Mouse (Mus musculus): ENCODE results near the gene Plk3.
"Not testable (repeated sequence)": the region's sequence is repeated elsewhere in the genome, so short reads cannot be mapped to it uniquely, and the experiment has no call there.

Plk3 gene

GRCm38 (mm10) chr4:117133817-117134600, at the start of gene Plk3:
Plk3 (minus strand) TSS chr4:117133963.
- DNase-seq (ENCODE audit: low read depth, low spot score), result peak; percentile 99

GRCm38 (mm10) chr4:117182759-117183096, 49.0 kb upstream of the Plk3 start:
- not testable (repeated sequence) for DNase-seq (ENCODE audit: low read depth, low spot score)

- DNase-seq (ENCODE audit: low read depth, low spot score), result peak; percentile 96
Measured at GRCm38 (mm10) chr4:117181863-117182758, 48.3 kb upstream of the Plk3 start, which contains the start of gene Kif2c. Kif2c (minus strand) TSS chr4:117182639.

GRCm38 (mm10) chr4:117169936-117170335, 36.2 kb upstream of the Plk3 start:
- no peak for DNase-seq (ENCODE audit: low read depth, low spot score)

- no peak for DNase-seq (ENCODE audit: low read depth, low spot score)
Measured at GRCm38 (mm10) chr4:117161183-117161582, 27.4 kb upstream of the Plk3 start.

- DNase-seq (ENCODE audit: low read depth, low spot score), result no peak
Measured at GRCm38 (mm10) chr4:117159666-117160065, 25.9 kb upstream of the Plk3 start.

GRCm38 (mm10) chr4:117156372-117156771, 22.6 kb upstream of the Plk3 start:
- no peak for DNase-seq (ENCODE audit: low read depth, low spot score)

- peak; percentile 96 for DNase-seq (ENCODE audit: low read depth, low spot score)
Measured at GRCm38 (mm10) chr4:117155792-117156355, 22.1 kb upstream of the Plk3 start, which contains the start of gene Rps8. Rps8 (minus strand) TSS chr4:117156243.

- DNase-seq (ENCODE audit: low read depth, low spot score), result peak; percentile 57
Measured at GRCm38 (mm10) chr4:117155020-117155791, 21.4 kb upstream of the Plk3 start.

- DNase-seq (ENCODE audit: low read depth, low spot score), result no peak
Measured at GRCm38 (mm10) chr4:117152714-117153113, 19.0 kb upstream of the Plk3 start.

- DNase-seq (ENCODE audit: low read depth, low spot score), result no peak
Measured at GRCm38 (mm10) chr4:117151416-117151815, 17.7 kb upstream of the Plk3 start.

- no peak for DNase-seq (ENCODE audit: low read depth, low spot score)
Measured at GRCm38 (mm10) chr4:117150212-117150733, 16.5 kb upstream of the Plk3 start.

- no peak for DNase-seq (ENCODE audit: low read depth, low spot score)
Measured at GRCm38 (mm10) chr4:117149291-117150211, 15.8 kb upstream of the Plk3 start.

- DNase-seq (ENCODE audit: low read depth, low spot score), result no peak
Measured at GRCm38 (mm10) chr4:117148815-117149214, 15.1 kb upstream of the Plk3 start.

- DNase-seq (ENCODE audit: low read depth, low spot score), result no peak
Measured at GRCm38 (mm10) chr4:117148047-117148713, 14.4 kb upstream of the Plk3 start.

GRCm38 (mm10) chr4:117146176-117146575, 12.4 kb upstream of the Plk3 start:
- DNase-seq (ENCODE audit: low read depth, low spot score), result peak; percentile 89

GRCm38 (mm10) chr4:117145248-117145647, 11.5 kb upstream of the Plk3 start:
- no peak for DNase-seq (ENCODE audit: low read depth, low spot score)

- no peak for DNase-seq (ENCODE audit: low read depth, low spot score)
Measured at GRCm38 (mm10) chr4:117143023-117143422, 9.3 kb upstream of the Plk3 start.

- DNase-seq (ENCODE audit: low read depth, low spot score), result peak; percentile 55
Measured at GRCm38 (mm10) chr4:117140613-117141012, 6.8 kb upstream of the Plk3 start.

Data from brain, adult 2 months (tissue).